ENCODE assay signal across 8 mouse cellular contexts in genomic region chr11:34348287-34348918, GRCm38 (mm10). TPM values are rescaled to one million over a fixed set of nuclear protein-coding genes. Genes with fewer than 3 reads are reported as not detected.
DNase-seq lines count a peak whose midpoint lies in the region; ATAC-seq lines count a peak whose summit lies in the region.

No protein-coding gene starts in this region.

- peaks cover 18% of the 10 kb centered on the region for H3K4me1 ChIP-seq in forebrain, embryonic 13.5 days
- peaks cover 13% of the 10 kb centered on the region for H3K4me1 ChIP-seq in forebrain, embryonic 12.5 days

- 29% methylated on average over 4 of the region's 4 CpGs for WGBS in forebrain, embryonic 13.5 days
- 53% methylated on average over 4 of the region's 4 CpGs for WGBS in forebrain, embryonic 12.5 days

- intact Hi-C loops in heart, postnatal 10 days (cut with DNase I), result no loop called here
- intact Hi-C loops in left cerebral cortex, postnatal 14 days (cut with DNase I), result no loop called here

- ATAC-seq in forebrain, embryonic 13.5 days, result peak; percentile 92
- no peak for ATAC-seq in forebrain, embryonic 12.5 days (ENCODE audit: low FRiP score)

- no peaks in the 10 kb centered on the region for H3K9me3 ChIP-seq in forebrain, embryonic 13.5 days (replicated peaks)
- H3K9me3 ChIP-seq in forebrain, embryonic 12.5 days, result no peaks in the 10 kb centered on the region

- no peak overlapping the region for H3K4me2 ChIP-seq in forebrain, embryonic 13.5 days
- H3K4me2 ChIP-seq in forebrain, embryonic 12.5 days, result no peak overlapping the region

- no peak overlapping the region; the same call in 1 of the 2 replicates for H3K27ac ChIP-seq in forebrain, embryonic 13.5 days
- no peak overlapping the region for H3K27ac ChIP-seq in forebrain, embryonic 12.5 days

- DNase-seq in ovary, postnatal 10 days (ENCODE audit: low spot score), result peak; percentile 2
- no peak for DNase-seq in ovary, adult 18-20 months (ENCODE audit: low spot score)
- DNase-seq in heart, postnatal 10 days, result peak; percentile 73 to 74
- peak; percentile 75 to 86 for DNase-seq in left cerebral cortex, postnatal 14 days (ENCODE audit: low spot score in 2 of 2)
- peak; percentile 46 for DNase-seq in right cerebral cortex, postnatal 25 days
- no peak for DNase-seq in embryo, embryonic 11 days

- H3K36me3 ChIP-seq in forebrain, embryonic 13.5 days (ENCODE audit: poor library complexity, severe bottlenecking), result no peaks in the 10 kb centered on the region
- H3K36me3 ChIP-seq in forebrain, embryonic 12.5 days (replicated peaks), result no peaks in the 10 kb centered on the region

- H3K27me3 ChIP-seq in forebrain, embryonic 13.5 days, result peaks cover 9% of the 10 kb centered on the region; the same call in 1 of the 2 replicates
- 0 out of 2 replicates have a peak, but pooled peaks cover 3% of the 10 kb centered on the region for H3K27me3 ChIP-seq in forebrain, embryonic 12.5 days

- no peak overlapping the region for H3K9ac ChIP-seq in forebrain, embryonic 13.5 days
- no peak overlapping the region for H3K9ac ChIP-seq in forebrain, embryonic 12.5 days

- no peak overlapping the region for H3K4me3 ChIP-seq in forebrain, embryonic 13.5 days
- no peak overlapping the region for H3K4me3 ChIP-seq in forebrain, embryonic 12.5 days (replicated peaks)

RNA-seq across cellular contexts. Expression of gene Fam196b, which starts 33.8 kb away (rescaled TPM):
- 1.4 and 1.5 TPM in 2 replicates for polyA plus RNA-seq in forebrain, embryonic 13.5 days (2015; fragmentation: Nextera tagmentation; extraction: Ambion mirVana)
- polyA plus RNA-seq in forebrain, embryonic 12.5 days (2016; fragmentation: Nextera tagmentation; extraction: Ambion mirVana), result 0.86 and 1.7 TPM in 2 replicates
- total RNA-seq in heart, postnatal 10 days (2021), result not detected
- total RNA-seq in left cerebral cortex, postnatal 14 days (2021), result 1 to 10 TPM; 1.0 to 1.6 TPM

Comparison
In these comparisons a context has a peak if more than half of its experiments do, and no peak if none do; other contexts are left out.
1. DNase-seq: peak in ovary, postnatal 10 days (single experiment), heart, postnatal 10 days (2 of 2), left cerebral cortex, postnatal 14 days (2 of 2) and right cerebral cortex, postnatal 25 days (single experiment); none in ovary, adult 18-20 months (single experiment) and embryo, embryonic 11 days (single experiment).